Mouse (Mus musculus): ENCODE data around the gene Pbx1.

Gene Pbx1

GRCm38 (mm10) chr1:168342269-168342668 is 89.8 kb downstream of the Pbx1 start:
- no peak for DNase-seq (ENCODE audit: low spot score)

- DNase-seq (ENCODE audit: low spot score) = no peak
Measured at GRCm38 (mm10) chr1:168341863-168342262, 90.2 kb downstream of the Pbx1 start.

DNA sequence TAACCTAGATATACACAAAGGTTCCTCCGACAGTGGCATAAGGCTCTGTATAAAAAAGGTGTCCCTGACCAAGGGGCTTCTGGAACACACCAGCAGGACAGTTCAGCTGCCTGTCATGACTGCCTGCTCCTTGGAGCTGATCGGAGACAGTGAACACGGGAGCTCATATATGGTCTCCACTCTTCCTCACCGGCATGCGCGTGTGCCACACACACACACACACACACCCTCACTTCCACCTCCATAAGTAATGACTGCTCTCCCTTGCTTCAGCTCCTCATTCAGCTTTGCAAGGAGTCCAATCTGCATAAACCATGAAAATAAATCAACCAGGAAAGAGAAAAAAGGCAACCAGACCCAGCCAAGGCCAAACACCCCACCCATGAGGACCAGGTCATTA is 90.7 kb downstream of the Pbx1 start:
- DNase-seq (ENCODE audit: low spot score) = no peak

GRCm38 (mm10) chr1:168336238-168336818 is 95.7 kb downstream of the Pbx1 start:
- DNase-seq (ENCODE audit: low spot score) = no peak

GRCm38 (mm10) chr1:168334831-168335574 is 97.1 kb downstream of the Pbx1 start:
- DNase-seq (ENCODE audit: low spot score) = no peak

GRCm38 (mm10) chr1:168332056-168332455 is 100.0 kb downstream of the Pbx1 start:
- DNase-seq (ENCODE audit: low spot score) = no peak

GRCm38 (mm10) chr1:168328236-168328605 is 103.8 kb downstream of the Pbx1 start:
- DNase-seq (ENCODE audit: low spot score) = no peak

GRCm38 (mm10) chr1:168327405-168328235 is 104.5 kb downstream of the Pbx1 start:
- DNase-seq (ENCODE audit: low spot score) = no peak

GRCm38 (mm10) chr1:168325786-168326185 is 106.3 kb downstream of the Pbx1 start:
- DNase-seq (ENCODE audit: low spot score) = no peak

GRCm38 (mm10) chr1:168324306-168325085 is 107.6 kb downstream of the Pbx1 start:
- DNase-seq (ENCODE audit: low spot score) = no peak

DNA sequence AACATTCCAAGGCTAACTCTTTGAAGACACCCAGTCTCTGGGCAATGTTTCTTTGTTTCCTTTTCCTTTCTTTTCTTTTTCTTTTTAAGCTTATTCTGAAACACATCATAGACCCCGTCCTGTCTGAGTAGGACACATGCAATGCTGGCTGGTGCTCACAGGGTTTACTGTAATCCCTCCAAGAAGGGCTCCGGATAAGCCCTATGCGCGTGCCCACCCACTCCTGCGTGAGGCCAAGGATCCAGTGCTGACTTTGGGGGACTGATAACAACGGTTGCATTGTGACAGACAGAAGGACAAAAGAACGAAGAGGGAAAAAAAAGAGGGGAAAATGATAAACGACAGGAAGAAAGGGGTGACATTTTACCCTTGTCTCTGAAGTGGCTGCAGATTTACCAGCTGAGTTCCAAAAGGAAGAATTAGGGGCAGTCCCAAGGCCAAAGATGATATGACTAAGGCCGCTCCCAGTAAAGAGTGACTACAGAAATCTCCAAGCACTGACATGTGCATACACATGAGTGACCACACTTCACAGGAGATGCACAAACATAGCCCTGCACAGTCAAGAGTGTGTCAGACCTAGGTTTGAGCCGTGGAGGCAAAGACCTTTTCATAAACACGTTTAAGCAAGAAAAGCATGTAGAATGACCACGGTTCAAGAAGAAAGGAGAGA is 108.5 kb downstream of the Pbx1 start:
- DNase-seq (ENCODE audit: low spot score) = no peak

GRCm38 (mm10) chr1:168322892-168323291 is 109.2 kb downstream of the Pbx1 start:
- peak; percentile 45 for DNase-seq (ENCODE audit: low spot score)

- no peak for DNase-seq (ENCODE audit: low spot score)
Measured at GRCm38 (mm10) chr1:168319695-168320094, 112.4 kb downstream of the Pbx1 start.

DNA sequence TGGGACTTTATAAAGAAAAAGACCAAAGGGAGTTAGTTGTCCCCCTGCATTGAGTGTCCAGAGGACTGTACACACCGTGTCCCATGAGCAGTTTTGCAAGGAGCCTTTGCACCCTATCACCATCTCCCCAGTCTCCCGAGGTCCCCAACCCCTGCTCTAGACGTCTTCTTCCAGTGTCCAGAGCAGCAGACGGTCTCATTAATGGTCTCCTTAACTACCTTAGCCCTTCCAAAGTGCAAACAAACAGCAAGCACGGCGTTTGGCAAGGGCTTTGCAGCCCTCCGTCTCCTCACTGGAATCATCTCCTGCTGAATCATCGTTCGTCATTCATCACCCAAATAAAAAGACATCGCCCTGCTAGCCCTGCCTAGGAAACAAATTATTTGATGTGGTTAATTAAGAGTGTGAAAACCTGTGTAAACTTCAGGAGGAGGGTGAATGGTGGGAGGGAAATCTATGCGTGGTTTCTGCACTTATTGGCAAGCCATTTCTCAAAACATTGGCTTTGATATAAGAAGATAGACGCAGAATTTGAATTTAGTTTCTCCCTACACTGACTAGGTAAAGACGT is 113.1 kb downstream of the Pbx1 start:
- no peak for DNase-seq (ENCODE audit: low spot score)

GRCm38 (mm10) chr1:168313772-168314171 is 118.3 kb downstream of the Pbx1 start:
- DNase-seq (ENCODE audit: low spot score) = no peak

- no peak for DNase-seq (ENCODE audit: low spot score)
Measured at GRCm38 (mm10) chr1:168312710-168313447, 119.2 kb downstream of the Pbx1 start.

GRCm38 (mm10) chr1:168309101-168309521 is 123.0 kb downstream of the Pbx1 start:
- DNase-seq (ENCODE audit: low spot score) = no peak

- no peak for DNase-seq (ENCODE audit: low spot score)
Measured at GRCm38 (mm10) chr1:168307275-168308182, 124.5 kb downstream of the Pbx1 start.

DNA sequence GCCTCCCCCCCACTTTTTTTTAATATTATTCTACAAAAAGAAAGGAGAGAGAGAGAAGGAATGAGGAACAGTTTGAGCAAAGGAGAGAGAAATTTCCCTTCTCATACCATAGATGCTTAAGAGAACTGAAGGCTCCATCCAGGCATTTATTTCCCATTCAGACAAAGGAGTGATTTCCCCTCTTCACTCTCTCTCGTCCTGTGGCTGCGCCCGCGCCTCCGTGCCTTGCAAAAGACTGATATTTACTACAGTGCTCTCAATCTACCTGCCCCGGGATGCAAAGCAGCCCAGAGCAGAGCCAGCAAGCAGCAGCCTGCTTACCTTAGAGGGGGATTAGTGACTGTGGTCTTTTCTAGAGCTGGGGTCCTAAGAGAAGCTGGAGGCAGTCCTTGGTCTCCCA is 131.6 kb downstream of the Pbx1 start:
- DNase-seq (ENCODE audit: low spot score) = no peak

All from layer of hippocampus, adult 11-12 months (tissue).